Mouse (Mus musculus) C2C12 (cell line): ENCODE results near the gene Cep162. TPM values are rescaled to one million over a fixed set of nuclear protein-coding genes. Genes with fewer than 3 reads are reported as not detected.

Source experiments
- H3K27me3 ChIP-seq: one replicate; pipeline ENCODE4 v1.6.1; 2011; ENCODE audit not compliant: control insufficient read depth, insufficient read depth, insufficient read length
- H3K36me3 ChIP-seq: one replicate; pipeline ENCODE4 v1.6.1; 2011; ENCODE audit not compliant: control insufficient read depth, insufficient read depth
- H3K4me3 ChIP-seq: one replicate; pipeline ENCODE4 v1.5.1; 2011; ENCODE audit warnings: mild to moderate bottlenecking, control low read depth; ENCODE audit not compliant: poor library complexity, insufficient read depth, severe bottlenecking
- H3K79me2 ChIP-seq: one replicate; pipeline ENCODE4 v1.6.1; 2011; ENCODE audit not compliant: control insufficient read depth, insufficient read depth
- H3K79me3 ChIP-seq: one replicate; pipeline ENCODE4 v1.6.1; 2011; ENCODE audit warnings: low read depth, control low read depth
- H3ac ChIP-seq: one replicate; pipeline ENCODE3; 2011; ENCODE audit warnings: low read depth; ENCODE audit not compliant: control insufficient read depth, insufficient read length
- CEBPB ChIP-seq: IDR thresholded peaks from one replicate; pipeline ENCODE4 v1.6.1; 2011; ENCODE audit warnings: low read depth, mild to moderate bottlenecking, control low read depth, moderate library complexity
- CTCF ChIP-seq: IDR thresholded peaks from one replicate; pipeline ENCODE4 v1.5.1; 2011; ENCODE audit not compliant: control insufficient read depth, insufficient read depth, insufficient read length
- FOSL1 ChIP-seq: IDR thresholded peaks from one replicate; pipeline ENCODE4 v1.8.0; 2011; ENCODE audit warnings: mild to moderate bottlenecking, low read length; ENCODE audit not compliant: poor library complexity, insufficient read depth, severe bottlenecking
- MAX ChIP-seq: IDR thresholded peaks from one replicate; pipeline ENCODE4 v1.6.1; 2011; ENCODE audit warnings: mild to moderate bottlenecking, control low read depth
- MYOD1 ChIP-seq: IDR thresholded peaks from one replicate; pipeline ENCODE4 v1.6.1; 2011; ENCODE audit warnings: low read depth; ENCODE audit not compliant: control insufficient read depth, insufficient read length
- MYOG ChIP-seq: IDR thresholded peaks from one replicate; pipeline ENCODE4 v1.6.1; 2011; ENCODE audit not compliant: control insufficient read depth, insufficient read length; ENCODE audit errors: extremely low read depth
- USF1 ChIP-seq: IDR thresholded peaks from one replicate; pipeline ENCODE4 v1.6.1; 2011; ENCODE audit warnings: low read depth, mild to moderate bottlenecking, control low read depth, moderate library complexity
- polyA plus RNA-seq: library from polyadenylated mRNA; unstranded; fragments of >200 nt; fragmentation: generic; extraction: Trizol; gene quantifications from one replicate; pipeline ENCODE4 v1.2.1, GENCODE M21; 2012; ENCODE audit warnings: missing spikeins

Cep162 gene
- polyA plus RNA-seq, 1 experiment, result 1.2 TPM

DNA sequence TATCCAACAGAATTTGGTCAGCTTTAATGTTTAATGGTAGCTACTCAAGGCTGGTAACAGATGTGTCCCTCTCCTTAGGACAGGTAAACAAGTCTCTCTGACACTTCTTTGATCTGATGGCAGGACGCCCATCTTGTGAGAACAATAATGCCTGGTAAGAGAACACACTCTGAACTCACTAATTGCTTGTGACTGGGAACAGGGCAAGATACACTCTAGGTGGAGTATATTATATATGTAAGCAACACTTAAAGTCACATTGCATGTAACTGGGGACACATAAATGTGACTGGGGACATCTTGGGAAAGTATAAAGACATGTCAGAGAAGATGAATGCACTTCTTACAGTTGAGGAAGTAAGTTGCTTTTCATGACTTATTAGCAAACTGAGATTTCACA, 7.7 kb downstream of the Cep162 start:
- no peak for TF ChIP-seq CEBPB
- TF ChIP-seq MYOD1, result no peak
- TF ChIP-seq CTCF, result no peak

DNA sequence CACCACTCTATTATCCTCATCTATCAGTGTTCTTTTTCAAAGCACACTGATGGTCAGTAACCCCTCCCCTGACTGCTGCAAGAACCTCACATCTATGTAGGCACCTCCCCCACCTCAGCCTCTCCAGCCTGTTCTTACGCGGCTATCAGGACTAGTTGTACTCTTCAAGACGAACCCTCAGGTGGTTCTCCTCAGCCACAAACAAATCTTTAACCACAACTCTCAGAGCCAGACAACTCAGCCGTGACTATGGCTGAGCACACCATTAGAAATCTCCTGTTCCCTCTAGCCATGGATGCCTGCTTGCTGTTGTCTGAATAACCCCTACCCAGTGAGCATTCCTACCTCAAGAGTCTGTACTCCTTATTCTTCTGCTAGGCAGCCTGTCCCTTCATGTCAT, 42.1 kb downstream of the Cep162 start:
- no peaks in the 10 kb centered on the region for H3K79me2 ChIP-seq
- no peak for TF ChIP-seq MYOD1
- TF ChIP-seq USF1, result no peak
- TF ChIP-seq CEBPB, result no peak
- TF ChIP-seq FOSL1, result no peak
- no peak for TF ChIP-seq CTCF
- TF ChIP-seq MAX, result no peak
- TF ChIP-seq MYOG, result no peak
- H3ac ChIP-seq, result no peak overlapping the region
- H3K27me3 ChIP-seq, result no peaks in the 10 kb centered on the region
- H3K4me3 ChIP-seq, result no peak overlapping the region
- no peaks in the 10 kb centered on the region for H3K79me3 ChIP-seq
- peaks cover 35% of the 10 kb centered on the region for H3K36me3 ChIP-seq

More for the DNA sequence above, 7.7 kb downstream of the Cep162 start:
- no peak overlapping the region for H3K4me3 ChIP-seq
- H3K36me3 ChIP-seq, result peaks cover 23% of the 10 kb centered on the region
- no peaks in the 10 kb centered on the region for H3K27me3 ChIP-seq
- H3K79me2 ChIP-seq, result no peaks in the 10 kb centered on the region
- H3K79me3 ChIP-seq, result no peaks in the 10 kb centered on the region
- no peak overlapping the region for H3ac ChIP-seq

DNA sequence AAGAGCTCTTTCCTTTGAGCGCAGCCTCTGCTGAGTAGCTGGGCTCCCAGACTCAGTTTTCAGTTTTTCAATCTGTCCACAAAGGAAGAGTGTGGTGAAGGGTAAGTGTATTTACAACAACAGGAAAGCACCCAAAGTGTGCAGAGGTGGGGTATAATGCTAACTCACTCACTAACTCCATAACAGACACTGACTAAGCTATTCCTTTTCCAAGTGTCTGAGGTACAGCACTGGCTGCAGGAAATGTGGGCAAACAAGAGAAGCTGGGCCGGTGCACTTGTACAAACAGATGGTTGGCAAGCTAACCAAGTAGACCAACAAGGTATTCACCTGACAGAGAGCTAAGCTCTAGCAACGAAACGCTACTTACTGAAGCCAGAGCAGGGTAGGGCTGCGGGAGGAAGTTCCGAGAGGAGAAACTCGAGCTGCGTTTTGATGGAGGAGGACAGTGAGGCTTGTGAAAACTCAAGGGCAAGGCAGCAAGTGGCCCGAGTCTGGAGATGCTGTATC, 44.5 kb downstream of the Cep162 start:
- H3K79me2 ChIP-seq, result no peaks in the 10 kb centered on the region
- peaks cover 30% of the 10 kb centered on the region for H3K36me3 ChIP-seq
- H3K4me3 ChIP-seq, result no peak overlapping the region
- TF ChIP-seq CTCF, result no peak
- TF ChIP-seq USF1, result no peak
- no peak for TF ChIP-seq FOSL1
- TF ChIP-seq MYOD1, result no peak
- no peak for TF ChIP-seq MAX
- no peak for TF ChIP-seq MYOG
- TF ChIP-seq CEBPB, result no peak
- no peak overlapping the region for H3ac ChIP-seq
- no peaks in the 10 kb centered on the region for H3K79me3 ChIP-seq
- no peaks in the 10 kb centered on the region for H3K27me3 ChIP-seq

DNA sequence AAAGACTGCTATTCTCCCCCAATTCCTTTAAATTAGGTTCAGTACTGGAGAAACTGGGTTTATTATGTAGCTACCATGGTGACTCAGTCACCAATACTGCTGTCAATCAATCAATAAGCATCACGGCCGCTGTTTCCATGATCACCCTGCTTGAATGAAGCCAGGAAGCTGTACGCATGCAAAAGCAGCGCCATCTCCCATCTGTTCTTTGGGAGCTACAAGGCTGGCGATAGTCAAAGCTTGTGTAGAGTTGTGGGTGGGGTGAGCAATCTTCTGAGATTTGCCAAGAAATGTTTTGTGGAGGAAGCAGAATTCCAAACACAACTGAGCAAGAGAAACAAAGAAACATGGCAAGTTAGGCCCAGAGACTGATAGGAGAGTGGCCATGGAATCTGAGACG, 52.9 kb downstream of the Cep162 start:
- Histone ChIP-seq H3K79me2 (no peaks in the 10 kb centered on the region), H3K79me3 (no peaks in the 10 kb centered on the region), H3ac (no peak overlapping the region), H3K36me3 (peaks cover 36% of the 10 kb centered on the region), H3K27me3 (no peaks in the 10 kb centered on the region), H3K4me3 (no peak overlapping the region)
- TF ChIP-seq CEBPB (no peak), MAX (no peak), CTCF (no peak), MYOG (no peak), FOSL1 (no peak), MYOD1 (no peak), USF1 (no peak)

DNA sequence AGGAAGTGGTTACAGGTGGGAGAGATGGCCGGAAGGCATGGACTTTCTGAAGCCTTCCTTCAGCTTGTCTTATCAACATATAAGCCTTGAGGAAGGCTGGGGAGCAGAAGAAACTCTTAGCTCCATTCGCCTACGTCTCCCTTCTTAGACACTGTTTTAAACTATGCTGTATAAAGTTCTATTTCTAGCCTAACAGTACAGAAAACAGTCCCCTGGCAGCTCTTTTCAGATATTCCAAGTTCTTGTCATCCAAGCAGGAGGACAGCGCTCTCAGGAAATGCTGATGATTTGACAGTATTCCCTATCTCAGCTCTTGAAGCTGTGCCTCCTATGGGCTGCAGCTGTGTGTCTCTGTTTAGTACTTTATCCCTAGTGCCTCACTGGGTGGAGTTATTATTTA, 54.4 kb downstream of the Cep162 start:
- Histone ChIP-seq H3K27me3 (no peaks in the 10 kb centered on the region), H3K79me2 (no peaks in the 10 kb centered on the region), H3ac (no peak overlapping the region), H3K79me3 (no peaks in the 10 kb centered on the region), H3K36me3 (peaks cover 37% of the 10 kb centered on the region), H3K4me3 (no peak overlapping the region)
- TF ChIP-seq CTCF (no peak), MAX (no peak), MYOD1 (no peak), CEBPB (no peak), FOSL1 (no peak), USF1 (no peak), MYOG (no peak)

DNA sequence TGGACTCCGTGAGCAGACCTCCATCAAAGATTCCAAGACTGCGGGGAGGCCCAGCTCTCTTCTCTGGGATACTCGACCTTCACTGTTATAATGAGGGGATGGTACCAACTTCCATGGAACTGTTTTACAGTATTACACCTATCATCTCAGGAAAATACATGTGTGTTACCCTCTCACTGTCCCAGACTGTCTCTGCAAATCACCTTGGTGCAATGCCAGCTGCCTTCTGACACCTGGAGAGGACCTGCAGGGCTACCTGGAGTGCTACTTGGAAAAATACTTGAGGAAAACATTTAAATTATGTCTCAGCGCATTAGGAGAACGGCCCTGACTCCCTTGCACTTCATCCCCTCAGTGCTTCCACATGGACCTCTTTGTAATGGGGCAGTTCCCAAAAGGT, 54.9 kb downstream of the Cep162 start:
- H3K27me3 ChIP-seq, result no peaks in the 10 kb centered on the region
- H3K79me3 ChIP-seq, result no peaks in the 10 kb centered on the region
- TF ChIP-seq MYOG, result no peak
- peaks cover 37% of the 10 kb centered on the region for H3K36me3 ChIP-seq
- no peaks in the 10 kb centered on the region for H3K79me2 ChIP-seq
- H3K4me3 ChIP-seq, result no peak overlapping the region
- no peak overlapping the region for H3ac ChIP-seq
